Mouse (Mus musculus) common myeloid progenitor, adult 5-6 weeks (primary cell): ENCODE results near the gene Card14. TPM values are rescaled to one million over a fixed set of nuclear protein-coding genes. Genes with fewer than 3 reads are reported as not detected.
A peak's percentile ranks its signal among the peaks of the same experiment; 100 is the strongest.
"Not testable (repeated sequence)": the region's sequence is repeated elsewhere in the genome, so short reads cannot be mapped to it uniquely, and the experiment has no call there.

Experiments used
- ATAC-seq: replicated peaks from 2 replicates; pipeline ENCODE4 v1.8.0; 2016; ENCODE audit warnings: low read depth, mild to moderate bottlenecking, moderate TSS enrichment, inconsistent platforms; ENCODE audit not compliant: poor library complexity, severe bottlenecking
- total RNA-seq: library from RNA; stranded (forward); fragments of 200-1000, 187-1606 nt; gene quantifications from 2 replicates; pipeline ENCODE4 v1.2.3, GENCODE M21; 2017

Gene Card14
- total RNA-seq, 1 experiment from 2014 or later: not detected

DNA sequence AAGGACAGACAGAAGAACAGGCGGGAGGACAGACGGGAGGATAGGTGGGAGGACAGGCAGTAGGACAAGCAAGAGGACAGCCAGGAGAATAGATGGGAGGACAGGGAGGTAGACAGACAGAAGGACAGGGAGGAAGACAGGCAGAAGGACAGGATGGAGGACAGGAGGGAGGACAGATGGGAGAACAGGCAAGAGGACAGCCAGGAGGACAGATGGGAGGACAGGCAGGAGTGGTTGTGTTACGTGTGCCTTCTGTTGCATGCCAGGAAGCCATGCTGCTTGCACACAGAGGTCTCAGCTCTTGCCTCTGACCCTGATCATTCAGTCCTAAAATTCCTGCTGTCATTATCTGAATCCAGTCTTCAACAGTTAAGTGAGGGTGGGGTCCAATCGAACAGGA lies 46.4 kb downstream of the Card14 start:
- no peak for ATAC-seq

GRCm38 (mm10) chr11:119354798-119355442 lies 47.4 kb downstream of the Card14 start:
- ATAC-seq: peak; percentile 79

GRCm38 (mm10) chr11:119355443-119356385 lies 48.1 kb downstream of the Card14 start, which contains the start of the genes Sgsh and Slc26a11:
Sgsh (minus strand) TSS chr11:119355536.
Slc26a11 (plus strand) TSS chr11:119355557.
- peak; percentile 36 for ATAC-seq

- no peak for ATAC-seq
These were observed 51.5 kb downstream of the Card14 start for GRCm38 (mm10) chr11:119359089-119359488.

GRCm38 (mm10) chr11:119362769-119363533 lies 55.4 kb downstream of the Card14 start:
- peak; percentile 31 for ATAC-seq

GRCm38 (mm10) chr11:119363534-119364145 lies 56.1 kb downstream of the Card14 start:
- peak; percentile 97 for ATAC-seq

DNA sequence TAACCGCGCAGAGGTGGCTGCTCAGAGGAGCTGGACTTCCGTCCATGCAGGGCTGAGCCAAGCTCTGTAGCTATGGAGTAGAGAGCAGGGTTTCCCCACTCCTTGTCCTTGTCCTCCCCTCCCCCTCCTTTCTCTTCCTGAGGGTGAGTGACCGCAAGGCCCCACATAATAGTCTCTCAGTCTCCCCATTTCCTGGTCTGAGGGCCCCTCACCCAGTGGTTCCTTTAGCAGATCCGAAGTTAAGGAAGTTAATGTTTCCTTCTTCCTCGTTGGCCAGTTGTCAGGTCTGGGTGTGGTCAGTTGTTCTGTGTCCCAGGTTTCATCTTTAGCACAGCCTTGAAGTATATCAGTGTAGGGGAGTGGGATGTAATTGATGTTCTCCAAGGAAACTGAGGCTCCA lies 67.9 kb downstream of the Card14 start:
- peak; percentile 51 for ATAC-seq

DNA sequence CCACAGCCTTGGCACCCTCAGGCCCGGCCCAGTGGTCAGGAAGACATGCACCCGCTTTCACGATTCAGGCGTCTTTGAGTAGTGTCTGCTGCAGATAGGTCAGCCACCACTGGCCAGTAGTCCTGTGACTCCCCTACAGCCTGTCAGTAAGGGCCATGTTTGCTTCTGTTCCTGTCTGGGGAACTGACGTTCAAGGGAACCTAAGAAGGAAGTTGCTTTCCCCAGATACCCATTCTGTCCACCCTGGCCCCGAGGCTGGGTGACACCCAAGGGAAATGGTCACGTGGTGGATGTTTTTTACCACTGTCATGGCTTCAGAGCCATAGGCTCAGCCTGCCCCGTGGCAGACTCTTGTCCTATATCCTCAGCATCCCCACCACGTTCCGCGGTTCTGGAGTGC lies 69.8 kb downstream of the Card14 start:
- peak; percentile 30; the same call in 1 of the 2 replicates for ATAC-seq

- ATAC-seq: no peak
These were observed 71.0 kb downstream of the Card14 start for GRCm38 (mm10) chr11:119378551-119378950.

DNA sequence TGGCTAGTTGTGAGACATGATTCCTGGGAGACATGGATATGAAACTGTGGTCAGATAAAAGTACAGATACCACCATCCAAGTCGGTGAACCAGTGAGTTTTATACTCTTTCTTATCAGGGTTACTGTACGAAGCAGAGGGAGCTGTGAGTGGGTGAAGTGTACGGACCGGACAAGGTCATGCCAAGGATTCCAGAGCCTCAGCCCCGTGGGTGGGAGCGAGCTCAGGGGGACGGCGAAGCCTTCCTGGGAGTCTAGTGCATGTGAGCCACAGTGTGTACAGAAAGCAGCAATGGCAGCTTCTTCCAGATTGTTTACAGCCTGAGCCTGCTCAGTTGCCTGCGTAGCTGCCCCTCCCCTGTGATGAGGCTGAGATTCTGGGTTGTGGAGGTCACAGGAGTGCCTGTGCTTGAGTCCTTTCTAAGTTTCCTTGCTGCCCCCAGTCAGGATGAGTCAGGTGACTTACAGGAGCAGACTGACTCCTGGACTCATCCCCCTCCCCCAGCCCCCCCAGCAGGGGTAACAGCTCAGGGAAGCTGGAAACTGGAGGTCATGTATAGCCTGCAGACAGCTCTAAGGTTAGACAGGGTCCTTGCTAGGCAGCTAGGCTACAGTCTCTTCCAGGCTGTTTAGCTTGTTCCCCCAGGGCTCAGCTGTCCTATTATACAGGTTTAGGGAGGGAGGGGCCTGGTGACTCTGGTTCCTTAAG lies 74.2 kb downstream of the Card14 start:
- ATAC-seq: no peak

GRCm38 (mm10) chr11:119382338-119382850 lies 74.8 kb downstream of the Card14 start:
- peak; percentile 57 for ATAC-seq

GRCm38 (mm10) chr11:119384904-119385303 lies 77.3 kb downstream of the Card14 start:
- ATAC-seq: peak; percentile 75

GRCm38 (mm10) chr11:119386306-119386705 lies 78.7 kb downstream of the Card14 start:
- no peak for ATAC-seq

- ATAC-seq: not testable (repeated sequence)
These were observed 79.7 kb downstream of the Card14 start for GRCm38 (mm10) chr11:119387273-119387672.

DNA sequence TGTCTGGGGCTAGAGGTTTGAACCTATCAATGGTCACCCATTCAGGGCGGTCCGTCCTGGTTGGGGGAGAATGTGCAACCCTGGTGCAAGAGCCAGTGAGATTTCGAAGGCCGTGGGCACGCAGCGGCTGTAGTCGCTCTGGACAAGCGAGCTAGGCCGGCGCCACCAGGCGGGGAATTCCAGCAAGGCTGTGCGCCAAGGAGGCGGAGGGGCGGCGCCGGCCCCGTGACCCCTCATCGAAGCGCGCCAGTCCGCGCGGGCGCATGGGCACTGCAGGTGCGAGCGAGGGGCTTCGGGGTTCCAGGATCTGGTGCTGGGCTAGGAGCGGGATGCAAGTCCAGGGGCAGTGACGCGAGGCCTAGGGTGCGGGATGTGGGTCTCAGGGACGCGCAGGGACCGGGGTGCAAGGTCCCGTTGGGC lies 82.3 kb downstream of the Card14 start:
- 0 out of 2 replicates have a peak, but pooled peaks have one; percentile 1 for ATAC-seq

- peak; percentile 28 for ATAC-seq
These were observed 83.0 kb downstream of the Card14 start for GRCm38 (mm10) chr11:119390271-119391231.

DNA sequence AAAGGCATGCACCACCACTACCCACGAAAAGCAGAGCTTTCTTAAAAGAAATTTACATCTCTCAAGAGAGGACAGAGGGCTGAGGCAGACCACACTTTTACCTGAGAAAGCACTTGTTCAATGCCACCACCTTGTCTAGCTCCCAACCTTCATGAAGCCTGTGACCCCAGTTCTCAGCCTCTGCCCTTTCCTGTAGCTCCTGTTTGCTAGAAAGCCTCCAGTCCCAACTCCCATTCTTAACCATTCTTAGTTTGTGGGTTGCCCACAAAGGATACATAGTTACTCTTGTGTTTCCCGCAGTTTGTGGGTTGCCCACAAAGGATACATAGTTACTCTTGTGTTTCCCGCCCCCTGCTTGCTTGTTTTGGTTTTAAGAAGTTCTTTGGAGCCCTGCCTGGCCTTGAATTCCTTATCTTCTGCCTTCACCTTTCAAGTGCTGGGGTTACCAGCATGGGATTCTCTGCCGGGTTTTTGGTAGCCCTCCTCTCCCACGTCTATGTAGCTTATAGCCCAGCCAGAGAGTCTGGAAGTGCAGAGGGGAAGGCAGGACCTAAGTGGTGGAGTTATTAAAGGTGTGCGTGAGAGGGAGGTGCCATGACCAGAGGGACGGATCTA lies 83.9 kb downstream of the Card14 start:
- ATAC-seq: peak; percentile 22
